In the genomic region with DNA sequence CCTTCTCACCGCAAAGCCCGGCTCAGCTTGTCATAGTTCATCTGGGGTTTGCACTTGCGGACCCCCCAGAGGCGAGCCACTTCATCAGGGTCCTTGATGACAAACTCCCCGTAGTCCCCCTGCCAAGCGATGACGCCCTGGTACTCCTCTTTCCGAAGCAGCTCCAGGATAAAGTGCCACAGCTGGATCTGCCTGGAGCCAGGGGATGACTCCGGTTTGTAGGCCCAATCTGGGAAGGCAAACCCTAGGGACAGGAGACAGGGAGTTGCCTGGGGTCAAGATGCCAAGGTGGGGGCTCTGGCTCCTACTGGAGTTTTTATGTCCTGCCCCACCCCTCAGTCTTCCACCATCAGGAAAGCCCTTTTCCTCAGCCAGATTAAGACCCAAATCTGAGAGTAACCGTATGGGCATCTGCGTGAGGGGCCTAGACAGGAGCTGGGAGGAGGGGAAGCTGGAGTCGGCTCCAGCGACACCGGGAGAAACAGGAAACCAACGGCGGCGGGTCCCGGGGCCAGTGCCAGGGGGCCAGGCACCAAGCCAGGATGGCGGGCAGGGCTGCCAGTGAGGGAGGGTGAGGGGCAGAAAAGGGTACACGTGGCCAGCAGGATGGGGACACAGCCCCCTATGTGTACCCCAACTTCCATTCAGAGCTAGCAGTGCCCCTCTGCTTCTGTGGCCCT, we compare ENCODE assay signal across 8 mouse cellular contexts. TPM values are rescaled to one million over a fixed set of nuclear protein-coding genes. Genes with fewer than 3 reads are reported as not detected.
DNase-seq lines count a peak whose midpoint lies in the region; ATAC-seq and TF ChIP-seq lines count a peak whose summit lies in the region.
"Had no signal": no experiment of that assay in that cellular context is flagged by ENCODE, and none has a peak within 500 bp of the region (broad histone marks: within the 10 kb centered on the region; RNA-seq: fewer than 3 reads in every experiment).

No protein-coding gene starts in this region.

- intact Hi-C loops in left cerebral cortex, postnatal 36 days (cut with DNase I): no loop called here

- no peak for TF ChIP-seq POLR2A in testis, adult 2 months (IDR thresholded peaks at IDR 0.05; ENCODE audit: control insufficient read depth, low read depth, low read length)

- H3K4me1 ChIP-seq in testis, adult 2 months (ENCODE audit: control insufficient read depth, insufficient read depth, low read length): peaks cover 26% of the 10 kb centered on the region
- H3K4me1 ChIP-seq in forebrain, embryonic 10.5 days: peaks cover 56% of the 10 kb centered on the region
- peaks cover 38% of the 10 kb centered on the region for H3K4me1 ChIP-seq in hindbrain, embryonic 16.5 days (ENCODE audit: control insufficient read depth, insufficient read depth, low read depth, low read length)
- peaks cover 48% of the 10 kb centered on the region for H3K4me1 ChIP-seq in midbrain, embryonic 15.5 days

- no peaks in the 10 kb centered on the region for H3K27me3 ChIP-seq in testis, adult 2 months (ENCODE audit: control insufficient read depth, insufficient read depth, low read length)
- H3K27me3 ChIP-seq in forebrain, embryonic 10.5 days (ENCODE audit: poor library complexity, severe bottlenecking): no peaks in the 10 kb centered on the region
- no peaks in the 10 kb centered on the region for H3K27me3 ChIP-seq in hindbrain, embryonic 16.5 days (replicated peaks; ENCODE audit: control insufficient read depth, insufficient read depth, low read length)
- no peaks in the 10 kb centered on the region for H3K27me3 ChIP-seq in midbrain, embryonic 15.5 days (replicated peaks)

- no peak for DNase-seq in testis, postnatal 14 days (ENCODE audit: low spot score)
- DNase-seq in forebrain, embryonic 10.5 days (ENCODE audit: extremely low spot score, low spot score): no peak
- DNase-seq in left cerebral cortex, postnatal 36 days (ENCODE audit: low spot score in 2 of 2): peak; percentile 64 to 66

- no peak for ATAC-seq in hindbrain, embryonic 16.5 days
- no peak for ATAC-seq in midbrain, embryonic 15.5 days (replicated peaks)
- no peak for ATAC-seq in megakaryocyte progenitor cell, adult 5-6 weeks (replicated peaks; ENCODE audit: poor library complexity)

- H3K9me3 ChIP-seq in forebrain, embryonic 10.5 days: no peaks in the 10 kb centered on the region
- H3K9me3 ChIP-seq in hindbrain, embryonic 16.5 days (ENCODE audit: control insufficient read depth, low read length): no peaks in the 10 kb centered on the region
- no peaks in the 10 kb centered on the region for H3K9me3 ChIP-seq in midbrain, embryonic 15.5 days

- TF ChIP-seq CTCF in testis, adult 2 months (IDR thresholded peaks at IDR 0.05; ENCODE audit: control insufficient read depth, insufficient read depth, insufficient replicate concordance, low read depth, low read length): no peak

- no peaks in the 10 kb centered on the region for H3K36me3 ChIP-seq in testis, adult 2 months (ENCODE audit: control insufficient read depth, insufficient read depth, low read length)
- peaks cover 64% of the 10 kb centered on the region for H3K36me3 ChIP-seq in forebrain, embryonic 10.5 days (replicated peaks)
- no peaks in the 10 kb centered on the region for H3K36me3 ChIP-seq in hindbrain, embryonic 16.5 days (ENCODE audit: control insufficient read depth, insufficient read depth, low read length)
- H3K36me3 ChIP-seq in midbrain, embryonic 15.5 days (replicated peaks): no peaks in the 10 kb centered on the region

- peak overlapping the region; percentile 13; the same call in 1 of the 2 replicates for H3K9ac ChIP-seq in hindbrain, embryonic 16.5 days (ENCODE audit: low read depth, low read length)
- no peak overlapping the region for H3K9ac ChIP-seq in midbrain, embryonic 15.5 days

- peak overlapping the region; percentile 52 for H3K4me3 ChIP-seq in testis, adult 2 months (ENCODE audit: control insufficient read depth, low read depth, low read length)
- peak overlapping the region; percentile 98 for H3K4me3 ChIP-seq in forebrain, embryonic 10.5 days
- peak overlapping the region; percentile 12; the same call in 1 of the 2 replicates for H3K4me3 ChIP-seq in hindbrain, embryonic 16.5 days (ENCODE audit: low read length)
- 0 out of 2 replicates have a peak overlapping the region, but pooled peaks have one; percentile 2 for H3K4me3 ChIP-seq in midbrain, embryonic 15.5 days

- H3K4me2 ChIP-seq in hindbrain, embryonic 16.5 days (ENCODE audit: low read length): peak overlapping the region; percentile 99
- H3K4me2 ChIP-seq in midbrain, embryonic 15.5 days: peak overlapping the region; percentile 100; the same call in 1 of the 2 replicates

- no peak overlapping the region for H3K27ac ChIP-seq in testis, adult 2 months (ENCODE audit: control insufficient read depth, insufficient read depth, low read depth, low read length)
- peak overlapping the region; percentile 98 for H3K27ac ChIP-seq in forebrain, embryonic 10.5 days
- H3K27ac ChIP-seq in hindbrain, embryonic 16.5 days (ENCODE audit: low read depth, low read length): peak overlapping the region; percentile 91; the same call in 1 of the 2 replicates
- peak overlapping the region; percentile 82 for H3K27ac ChIP-seq in midbrain, embryonic 15.5 days
- H3K27ac ChIP-seq: macrophage had no signal

- WGBS in forebrain, embryonic 10.5 days: 84% methylated on average over 20 of the region's 20 CpGs
- 55% methylated on average over 20 of the region's 20 CpGs for WGBS in hindbrain, embryonic 16.5 days
- 65% methylated on average over 20 of the region's 20 CpGs for WGBS in midbrain, embryonic 15.5 days

RNA-seq across cellular contexts. Expression of a gene that starts 4.3 kb away (rescaled TPM):
- 40.4 and 44.1 TPM in 2 replicates for polyA plus RNA-seq in testis, adult 2 months (2012; rRNA removed)
- 8.4 and 10.1 TPM in 2 replicates for polyA plus RNA-seq in forebrain, embryonic 10.5 days (2016; fragmentation: Nextera tagmentation; extraction: Ambion mirVana)
- 3.7 and 4.3 TPM in 2 replicates for polyA plus RNA-seq in hindbrain, embryonic 16.5 days (2015; fragmentation: Nextera tagmentation; extraction: Ambion mirVana)
- total RNA-seq in left cerebral cortex, postnatal 36 days (2021): 10 to 100 TPM; 55.8 to 76.2 TPM
- 3.3 and 5.3 TPM in 2 replicates for polyA plus RNA-seq in midbrain, embryonic 15.5 days (2015; fragmentation: Nextera tagmentation; extraction: Ambion mirVana)
- 5.2 and 5.6 TPM in 2 replicates for total RNA-seq in megakaryocyte progenitor cell, adult 5-6 weeks (2015)
- total RNA-seq in megakaryocyte progenitor cell, adult 5-6 weeks (2017): 6.6 and 6.9 TPM in 2 replicates

RNA-seq across cellular contexts. Expression of a gene that starts 8.6 kb away (rescaled TPM):
- polyA plus RNA-seq in testis, adult 2 months (2012; rRNA removed): 91.9 and 94.8 TPM in 2 replicates
- 10.7 and 10.8 TPM in 2 replicates for polyA plus RNA-seq in forebrain, embryonic 10.5 days (2016; fragmentation: Nextera tagmentation; extraction: Ambion mirVana)
- 13.0 and 16.4 TPM in 2 replicates for polyA plus RNA-seq in hindbrain, embryonic 16.5 days (2015; fragmentation: Nextera tagmentation; extraction: Ambion mirVana)
- 100 to 1,000 TPM; 206 to 237 TPM for total RNA-seq in left cerebral cortex, postnatal 36 days (2021)
- polyA plus RNA-seq in midbrain, embryonic 15.5 days (2015; fragmentation: Nextera tagmentation; extraction: Ambion mirVana): 19.5 TPM in 2 replicates
- total RNA-seq in megakaryocyte progenitor cell, adult 5-6 weeks (2015): 84.9 and 93.2 TPM in 2 replicates
- 57.8 and 60.3 TPM in 2 replicates for total RNA-seq in megakaryocyte progenitor cell, adult 5-6 weeks (2017)

RNA-seq across cellular contexts. Expression of a gene that starts 21.3 kb away (rescaled TPM):
- polyA plus RNA-seq in testis, adult 2 months (2012; rRNA removed): 41.8 and 42.1 TPM in 2 replicates
- polyA plus RNA-seq in forebrain, embryonic 10.5 days (2016; fragmentation: Nextera tagmentation; extraction: Ambion mirVana): 19.4 and 20.6 TPM in 2 replicates
- polyA plus RNA-seq in hindbrain, embryonic 16.5 days (2015; fragmentation: Nextera tagmentation; extraction: Ambion mirVana): 31.0 and 36.4 TPM in 2 replicates
- total RNA-seq in left cerebral cortex, postnatal 36 days (2021): 100 to 1,000 TPM; 206 to 234 TPM
- polyA plus RNA-seq in midbrain, embryonic 15.5 days (2015; fragmentation: Nextera tagmentation; extraction: Ambion mirVana): 42.1 and 45.9 TPM in 2 replicates
- total RNA-seq in megakaryocyte progenitor cell, adult 5-6 weeks (2015): 67.4 and 67.8 TPM in 2 replicates
- total RNA-seq in megakaryocyte progenitor cell, adult 5-6 weeks (2017): 19.0 and 24.4 TPM in 2 replicates

RNA-seq across cellular contexts. Expression of a gene that starts 25.0 kb away (rescaled TPM):
- polyA plus RNA-seq in testis, adult 2 months (2012; rRNA removed): 29.4 and 31.9 TPM in 2 replicates
- 2.6 and 2.9 TPM in 2 replicates for polyA plus RNA-seq in forebrain, embryonic 10.5 days (2016; fragmentation: Nextera tagmentation; extraction: Ambion mirVana)
- 1.6 and 1.8 TPM in 2 replicates for polyA plus RNA-seq in hindbrain, embryonic 16.5 days (2015; fragmentation: Nextera tagmentation; extraction: Ambion mirVana)
- total RNA-seq in left cerebral cortex, postnatal 36 days (2021): 10 to 100 TPM; 11.3 to 11.5 TPM
- polyA plus RNA-seq in midbrain, embryonic 15.5 days (2015; fragmentation: Nextera tagmentation; extraction: Ambion mirVana): 1.8 and 1.9 TPM in 2 replicates
- 7.2 and 7.6 TPM in 2 replicates for total RNA-seq in megakaryocyte progenitor cell, adult 5-6 weeks (2015)
- 7.5 and 7.6 TPM in 2 replicates for total RNA-seq in megakaryocyte progenitor cell, adult 5-6 weeks (2017)

RNA-seq across cellular contexts. Expression of a gene that starts 25.8 kb away (rescaled TPM):
- polyA plus RNA-seq in testis, adult 2 months (2012; rRNA removed): 26.0 and 27.1 TPM in 2 replicates
- polyA plus RNA-seq in forebrain, embryonic 10.5 days (2016; fragmentation: Nextera tagmentation; extraction: Ambion mirVana): 8.8 and 10.7 TPM in 2 replicates
- 14.2 and 14.8 TPM in 2 replicates for polyA plus RNA-seq in hindbrain, embryonic 16.5 days (2015; fragmentation: Nextera tagmentation; extraction: Ambion mirVana)
- total RNA-seq in left cerebral cortex, postnatal 36 days (2021): 10 to 100 TPM; 25.4 to 28.4 TPM
- polyA plus RNA-seq in midbrain, embryonic 15.5 days (2015; fragmentation: Nextera tagmentation; extraction: Ambion mirVana): 18.5 and 18.7 TPM in 2 replicates
- 10.7 and 11.0 TPM in 2 replicates for total RNA-seq in megakaryocyte progenitor cell, adult 5-6 weeks (2015)
- 14.5 and 17.2 TPM in 2 replicates for total RNA-seq in megakaryocyte progenitor cell, adult 5-6 weeks (2017)

Comparison
In these comparisons a context has a peak if more than half of its experiments do, and no peak if none do; other contexts are left out.
1. H3K4me3 ChIP-seq: peak in every context shown above with its lines; median percentile 98 in forebrain, embryonic 10.5 days; 52 in testis, adult 2 months; 12 in hindbrain, embryonic 16.5 days; 2 in midbrain, embryonic 15.5 days.
2. DNase-seq: peak in left cerebral cortex, postnatal 36 days (2 of 2); none in testis, postnatal 14 days (single experiment) and forebrain, embryonic 10.5 days (single experiment).